Mouse (Mus musculus) limb, embryonic 15.5 days (tissue): ENCODE results near the gene Dgkq. TPM values are rescaled to one million over a fixed set of nuclear protein-coding genes. Genes with fewer than 3 reads are reported as not detected.

Experiments used
- ATAC-seq: fragments of 200-750 bp; cut with Nextera tagmentation; 2 replicates; pipeline ENCODE4 v1.8.0; 2017; ENCODE audit warnings: low read depth, moderate TSS enrichment; ENCODE audit not compliant: insufficient number of reproducible peaks, low FRiP score, low TSS enrichment
- H3K27ac ChIP-seq: fragments of 300-500 bp; sonication (generic); 2 replicates; pipeline ENCODE4 v1.5.1; 2015; ENCODE audit warnings: moderate library complexity, mild to moderate bottlenecking, inconsistent platforms
- H3K27me3 ChIP-seq: fragments of 300-500 bp; sonication (generic); 2 replicates; pipeline ENCODE4 v1.6.1; 2015; ENCODE audit warnings: inconsistent platforms
- H3K36me3 ChIP-seq: fragments of 300-500 bp; sonication (generic); 2 replicates; pipeline ENCODE4 v1.6.1; 2015; ENCODE audit warnings: inconsistent platforms
- H3K4me1 ChIP-seq: fragments of 300-500 bp; sonication (generic); 2 replicates; pipeline ENCODE4 v1.6.1; 2015; ENCODE audit warnings: inconsistent platforms
- H3K4me2 ChIP-seq: fragments of 300-500 bp; sonication (generic); 2 replicates; pipeline ENCODE4 v1.6.1; 2015; ENCODE audit warnings: mild to moderate bottlenecking, inconsistent platforms
- H3K4me3 ChIP-seq: fragments of 300-500 bp; sonication (generic); 2 replicates; pipeline ENCODE4 v1.5.1; 2015; ENCODE audit warnings: mild to moderate bottlenecking, inconsistent platforms
- H3K9ac ChIP-seq: fragments of 300-500 bp; sonication (generic); 2 replicates; pipeline ENCODE4 v1.6.1; 2015; ENCODE audit warnings: inconsistent platforms
- H3K9me3 ChIP-seq: fragments of 300-500 bp; sonication (generic); 2 replicates; pipeline ENCODE4 v1.6.1; 2016; ENCODE audit warnings: inconsistent platforms
- WGBS: fragments of 180-500 bp; shearing (Covaris S2); methylation state at CpG from one replicate; pipeline ENCODE4 v1.1.7; 2015; 5-methylcytosine and 5-hydroxymethylcytosine counted together
- polyA plus RNA-seq: library from polyadenylated mRNA; unstranded; fragments of >200 nt; fragmentation: Nextera tagmentation; extraction: Ambion mirVana; gene quantifications from 2 replicates; pipeline ENCODE4 v1.2.1, GENCODE M21; 2015

Dgkq gene
- polyA plus RNA-seq, 1 experiment from 2014 or later, result 17.1 TPM

DNA sequence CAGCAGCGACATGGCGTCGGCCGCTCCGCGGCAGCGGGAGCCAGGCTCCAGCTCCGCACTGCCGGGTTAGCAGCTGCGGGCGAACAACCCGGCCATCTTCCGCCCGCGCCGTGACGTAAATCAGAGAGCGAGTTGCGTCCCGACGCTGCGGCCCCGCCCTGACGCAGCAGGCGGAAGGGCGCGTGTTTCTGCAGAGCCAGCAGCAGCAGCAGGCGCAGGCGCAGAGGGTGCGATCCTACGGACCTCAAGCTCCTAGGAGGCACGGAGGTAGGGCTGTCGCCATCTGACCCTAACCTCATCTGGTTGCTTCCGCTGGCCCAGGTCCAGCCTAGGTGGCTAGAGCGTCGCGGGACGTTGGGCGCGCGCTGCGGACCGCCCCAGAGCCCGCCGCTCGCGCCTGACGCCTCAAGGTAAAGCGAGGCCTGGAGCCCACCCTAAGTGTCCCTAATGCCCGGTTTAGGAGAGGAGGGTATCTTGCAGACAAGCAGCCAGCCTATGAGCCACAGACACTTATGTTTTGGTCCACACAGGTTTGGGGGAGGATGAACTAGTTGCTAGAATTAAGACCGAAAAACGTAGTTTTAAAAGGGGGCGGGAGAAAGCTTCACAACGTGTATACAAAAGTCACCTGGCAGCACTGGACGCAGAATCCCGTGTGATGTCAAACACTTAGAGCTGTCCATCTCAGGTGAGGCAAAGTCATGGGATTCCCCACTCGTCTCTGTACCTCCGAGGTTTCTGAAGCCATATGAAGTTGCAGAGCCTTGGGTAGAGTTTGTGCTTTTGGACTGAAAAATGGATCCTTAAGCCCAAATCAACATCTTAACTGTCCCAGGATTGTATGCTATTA is 39.6 kb downstream of the Dgkq start, which contains the start of the genes Gak and Tmem175:
Gak (minus strand) TSS at position 122 of the 850 bp plus-strand sequence.
Tmem175 (plus strand) TSS at position 137 of the 850 bp plus-strand sequence.
- H3K9ac ChIP-seq, result peak within 1 kb of the TSS; percentile 89
- no peaks in the 10 kb centered on the region for H3K9me3 ChIP-seq
- H3K4me1 ChIP-seq, result peaks cover 22% of the 10 kb centered on the region
- H3K27ac ChIP-seq, result peak within 1 kb of the TSS; percentile 91
- under 1% methylated on average over 58 of the region's 58 CpGs for WGBS
- H3K4me2 ChIP-seq, result peak within 1 kb of the TSS; percentile 66
- no peaks in the 10 kb centered on the region for H3K27me3 ChIP-seq
- no peaks in the 10 kb centered on the region for H3K36me3 ChIP-seq
- peak; percentile 96 for ATAC-seq
- peak within 1 kb of the TSS; percentile 88 for H3K4me3 ChIP-seq

DNA sequence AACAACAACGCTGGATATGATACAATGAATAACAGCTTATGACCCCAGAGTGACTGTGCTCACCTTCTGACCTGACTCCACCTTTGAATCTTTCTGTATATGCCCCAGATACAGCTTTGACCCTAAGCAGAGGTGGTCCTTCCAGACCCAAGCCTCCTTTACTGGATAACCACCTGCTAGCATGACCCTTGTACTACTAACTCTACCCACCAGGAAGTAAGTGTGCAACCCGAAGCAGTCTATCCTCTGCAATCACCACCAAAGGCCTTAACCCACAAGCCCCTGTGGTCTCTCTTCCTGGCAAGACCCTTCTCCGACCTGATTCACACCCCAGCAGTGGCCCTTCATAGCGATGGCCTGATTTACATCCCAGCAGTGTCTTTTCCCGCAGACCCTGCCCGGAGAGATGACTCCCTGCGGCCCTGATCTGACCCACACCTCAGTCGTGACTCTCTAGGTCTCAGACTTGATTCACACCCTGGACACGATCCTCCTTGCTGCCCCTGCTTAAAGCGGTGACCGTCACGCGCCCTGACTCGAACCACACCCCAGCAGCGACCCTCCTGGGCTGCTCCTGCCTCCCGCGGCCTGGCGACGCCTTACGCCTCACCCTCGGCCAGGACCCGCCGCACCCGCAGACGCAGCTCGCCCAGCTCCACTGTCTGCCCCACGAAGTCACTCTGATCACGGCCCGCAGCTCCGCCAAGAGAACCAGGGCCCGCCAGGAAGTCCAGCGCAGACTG is 40.4 kb downstream of the Dgkq start:
- 2% methylated on average over 31 of the region's 32 CpGs for WGBS
- Histone ChIP-seq H3K27ac (peak overlapping the region; percentile 91), H3K27me3 (no peaks in the 10 kb centered on the region)

DNA sequence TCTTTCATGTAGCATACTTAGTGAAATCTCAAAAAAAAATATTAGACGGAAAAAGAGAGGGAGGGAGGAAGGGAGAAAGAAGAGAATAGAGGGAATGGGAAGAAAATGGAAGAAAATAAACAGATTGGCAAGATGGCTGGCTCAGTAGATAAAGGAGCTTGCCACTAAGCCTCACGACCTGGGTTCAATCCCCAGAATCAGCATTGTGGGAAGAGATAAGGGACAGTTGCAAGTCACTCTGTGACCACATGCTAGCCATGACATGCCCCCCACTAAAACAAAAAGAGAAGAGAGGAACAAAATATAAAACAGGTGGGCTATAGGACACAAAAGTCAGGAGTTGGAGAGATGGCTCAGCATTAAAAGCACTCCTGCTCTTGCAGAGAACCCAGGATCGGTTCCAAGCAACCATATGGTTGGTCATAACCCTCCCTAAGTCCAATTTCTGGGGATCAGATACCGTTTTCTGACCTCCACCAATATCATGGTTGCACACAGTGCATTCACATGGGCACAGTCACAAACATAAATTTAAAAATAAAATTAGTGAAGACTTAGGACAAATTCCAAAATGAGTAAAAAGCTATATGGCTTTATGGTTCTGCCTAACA is 43.3 kb downstream of the Dgkq start:
- H3K27me3 ChIP-seq, result no peaks in the 10 kb centered on the region
- ATAC-seq, result no peak
- H3K9ac ChIP-seq, result no peak overlapping the region
- peaks cover 22% of the 10 kb centered on the region for H3K4me1 ChIP-seq
- H3K27ac ChIP-seq, result no peak overlapping the region
- 88% methylated on average over 4 of the region's 4 CpGs for WGBS
- H3K9me3 ChIP-seq, result no peaks in the 10 kb centered on the region
- no peak overlapping the region for H3K4me3 ChIP-seq
- H3K36me3 ChIP-seq, result peaks cover 32% of the 10 kb centered on the region
- no peak overlapping the region for H3K4me2 ChIP-seq

More for the DNA sequence above, 40.4 kb downstream of the Dgkq start:
- Histone ChIP-seq H3K9ac (peak overlapping the region; percentile 89), H3K4me1 (peaks cover 22% of the 10 kb centered on the region), H3K9me3 (no peaks in the 10 kb centered on the region), H3K4me2 (peak overlapping the region; percentile 66), H3K4me3 (peak overlapping the region; percentile 88), H3K36me3 (peaks cover 7% of the 10 kb centered on the region; the same call in 1 of the 2 replicates)
- ATAC-seq, result peak; percentile 76

DNA sequence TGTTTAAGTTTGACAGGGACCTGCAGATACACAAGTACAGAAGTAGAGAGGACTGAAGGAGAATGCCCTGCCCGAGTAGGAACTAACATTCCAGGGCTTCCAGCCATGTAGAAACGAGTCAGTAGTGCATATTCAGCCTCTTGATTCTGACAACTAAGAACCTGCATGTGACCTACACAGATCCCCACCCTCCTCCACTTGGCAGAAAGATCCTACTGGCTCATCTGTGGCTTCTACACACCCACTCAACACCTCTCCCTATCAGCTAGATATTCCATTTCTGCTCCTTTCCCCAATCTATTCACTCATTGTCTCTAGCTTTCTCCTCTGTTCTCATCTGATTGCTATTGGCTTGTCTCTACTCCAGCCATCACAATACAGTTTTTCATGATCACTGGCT is 47.6 kb downstream of the Dgkq start:
- H3K27ac ChIP-seq, result no peak overlapping the region
- no peak for ATAC-seq
- WGBS, result 71% methylated on average over 2 of the region's 2 CpGs

DNA sequence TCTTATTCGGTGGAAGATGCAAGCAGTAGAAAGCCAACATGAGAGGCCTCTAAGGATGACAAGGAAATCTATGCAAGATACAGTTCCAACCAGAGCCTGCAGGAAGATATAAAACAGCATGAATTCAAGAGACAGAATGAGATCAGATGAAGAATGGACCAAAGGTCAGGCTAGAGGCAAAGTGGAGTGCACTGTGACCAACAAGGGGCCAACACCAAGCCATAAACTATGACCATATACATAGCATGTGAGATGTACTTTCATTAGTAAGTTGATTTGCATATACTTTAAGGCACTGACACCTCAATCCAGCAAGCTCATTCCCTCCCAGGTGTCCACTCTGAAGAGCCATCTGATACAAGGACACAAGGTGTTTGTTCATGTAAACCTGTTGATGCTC is 59.0 kb downstream of the Dgkq start:
- no peaks in the 10 kb centered on the region for H3K9me3 ChIP-seq
- H3K27ac ChIP-seq, result no peak overlapping the region
- no peak for ATAC-seq
- WGBS, result 94% methylated on average over 1 of the region's 1 CpGs
- H3K36me3 ChIP-seq, result peaks cover 93% of the 10 kb centered on the region
- no peaks in the 10 kb centered on the region for H3K4me1 ChIP-seq
- H3K27me3 ChIP-seq, result no peaks in the 10 kb centered on the region
- H3K4me2 ChIP-seq, result no peak overlapping the region
- no peak overlapping the region for H3K4me3 ChIP-seq
- H3K9ac ChIP-seq, result no peak overlapping the region

More for the DNA sequence above, 47.6 kb downstream of the Dgkq start:
- no peaks in the 10 kb centered on the region for H3K9me3 ChIP-seq
- H3K27me3 ChIP-seq, result no peaks in the 10 kb centered on the region
- H3K4me3 ChIP-seq, result no peak overlapping the region
- no peak overlapping the region for H3K9ac ChIP-seq
- no peaks in the 10 kb centered on the region for H3K4me1 ChIP-seq
- no peak overlapping the region for H3K4me2 ChIP-seq
- H3K36me3 ChIP-seq, result peaks cover 60% of the 10 kb centered on the region

DNA sequence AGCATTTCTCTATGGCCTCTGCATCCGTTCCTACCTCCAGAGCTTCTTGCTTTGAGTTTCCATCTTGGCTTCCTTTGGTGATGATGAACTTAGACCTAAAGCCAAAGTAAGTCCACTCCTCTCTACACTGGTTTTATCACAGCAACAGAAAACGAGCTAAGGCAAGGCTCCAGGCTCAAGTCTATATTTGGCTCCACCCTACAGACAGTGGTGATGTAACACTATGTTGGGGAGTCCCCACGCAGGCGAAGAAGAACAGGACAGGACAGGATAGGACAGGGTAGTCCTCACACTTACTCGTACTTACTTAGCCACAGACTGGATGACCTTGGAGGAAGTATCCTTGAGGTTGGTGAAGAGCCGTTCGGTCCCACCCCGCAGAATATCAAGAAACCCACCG is 66.9 kb downstream of the Dgkq start:
- Histone ChIP-seq H3K4me3 (no peak overlapping the region), H3K9ac (no peak overlapping the region), H3K27me3 (no peaks in the 10 kb centered on the region), H3K4me2 (no peak overlapping the region), H3K4me1 (no peaks in the 10 kb centered on the region), H3K27ac (no peak overlapping the region), H3K9me3 (no peaks in the 10 kb centered on the region), H3K36me3 (peaks cover 95% of the 10 kb centered on the region)
- 91% methylated on average over 9 of the region's 9 CpGs for WGBS
- ATAC-seq, result no peak

DNA sequence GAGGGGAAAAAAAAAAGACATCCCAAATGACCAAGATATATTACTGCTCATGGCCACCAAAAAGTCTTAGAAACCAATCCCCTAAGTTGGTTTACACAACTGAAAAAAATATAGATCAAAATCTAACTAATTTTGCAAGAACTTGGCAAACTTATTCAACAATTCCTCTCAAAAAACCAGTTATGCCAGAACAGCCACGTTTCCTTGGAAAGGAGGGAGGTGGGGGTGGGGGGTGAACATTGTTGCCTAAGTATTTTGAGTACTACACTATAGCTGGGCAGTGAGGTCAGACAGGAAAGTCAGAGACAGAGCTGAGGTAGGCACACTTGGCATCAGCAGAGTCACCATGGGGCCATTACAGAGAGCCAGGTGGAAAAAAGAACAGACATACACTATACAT is 69.5 kb downstream of the Dgkq start:
- Histone ChIP-seq H3K9ac (no peak overlapping the region), H3K9me3 (no peaks in the 10 kb centered on the region), H3K4me2 (no peak overlapping the region), H3K4me3 (no peak overlapping the region), H3K27ac (no peak overlapping the region), H3K4me1 (no peaks in the 10 kb centered on the region), H3K27me3 (no peaks in the 10 kb centered on the region), H3K36me3 (peaks cover 95% of the 10 kb centered on the region)
- no peak for ATAC-seq
- WGBS, result 69% methylated on average over 1 of the region's 1 CpGs

Other genes with a start within 250 kb of the Dgkq start
- 337 and 365 TPM in 2 replicates for gene Atp5k, start 235.2 kb downstream of the Dgkq start, polyA plus RNA-seq
- 0.70 and 1.5 TPM in 2 replicates for gene Mfsd7a, start 220.8 kb downstream of the Dgkq start, polyA plus RNA-seq
- gene Pcgf3, start 208.4 kb downstream of the Dgkq start, polyA plus RNA-seq, result 19.3 and 21.1 TPM in 2 replicates
- 0.36 and 0.64 TPM in 2 replicates for gene Cplx1, start 119.6 kb downstream of the Dgkq start, polyA plus RNA-seq
- gene Gak, start 39.9 kb downstream of the Dgkq start, polyA plus RNA-seq, result 47.9 and 48.8 TPM in 2 replicates
- 27.9 and 30.8 TPM in 2 replicates for gene Tmem175, start 39.9 kb downstream of the Dgkq start, polyA plus RNA-seq
- gene Idua, start 9.3 kb downstream of the Dgkq start, polyA plus RNA-seq, result 17.8 TPM in 2 replicates
- gene Slc26a1, start 5.9 kb upstream of the Dgkq start, polyA plus RNA-seq, result 0.56 and 0.81 TPM in 2 replicates
- gene Fgfrl1, start 22.7 kb upstream of the Dgkq start, polyA plus RNA-seq, result 32.0 and 36.1 TPM in 2 replicates
- not detected in 2 replicates for gene Rnf212, start 105.3 kb upstream of the Dgkq start, polyA plus RNA-seq
- not detected in 2 replicates for gene Tmed11, start 125.7 kb upstream of the Dgkq start, polyA plus RNA-seq
- not detected in 2 replicates for gene Vmn2r8, start 139.2 kb upstream of the Dgkq start, polyA plus RNA-seq
- not detected in 2 replicates for gene Vmn2r9, start 182.9 kb upstream of the Dgkq start, polyA plus RNA-seq